Mouse (Mus musculus): Measurements from ENCODE around the gene Crispld2. TPM values are rescaled to one million over a fixed set of nuclear protein-coding genes. Genes with fewer than 3 reads are reported as not detected.

The Crispld2 gene
- polyA plus RNA-seq, 1 experiment from 2014 or later: 8.5 TPM

DNA sequence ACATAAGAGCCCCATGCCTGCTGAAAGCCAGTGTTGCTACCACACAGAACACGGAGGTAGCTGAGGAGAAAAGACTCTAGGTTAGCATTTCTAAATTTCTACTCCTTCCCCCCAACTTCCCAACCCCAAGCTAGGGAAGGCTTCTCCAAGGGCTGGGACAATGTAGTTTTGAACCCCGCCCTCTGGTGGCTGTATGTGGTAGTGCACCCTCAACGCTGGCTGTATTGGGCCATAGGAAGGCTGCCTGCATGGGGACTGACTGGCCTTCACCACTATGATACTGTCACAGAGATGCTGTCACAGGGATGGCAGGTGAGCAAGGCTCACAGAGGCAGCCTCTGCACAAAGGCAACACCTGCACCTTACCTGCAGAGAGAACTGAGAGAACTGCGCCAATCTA is 79.4 kb downstream of the Crispld2 start:
- Histone ChIP-seq H3K27me3 (peaks cover 3% of the 10 kb centered on the region; the same call in 1 of the 2 replicates), H3K4me2 (no peak overlapping the region), H3K36me3 (no peaks in the 10 kb centered on the region), H3K9ac (replicated peaks) (no peak overlapping the region), H3K4me3 (replicated peaks) (no peak overlapping the region), H3K27ac (no peak overlapping the region), H3K9me3 (no peaks in the 10 kb centered on the region), H3K4me1 (replicated peaks) (peaks cover 16% of the 10 kb centered on the region)
- peak; percentile 58; the same call in 1 of the 2 replicates for ATAC-seq (ENCODE audit: insufficient number of reproducible peaks, insufficient read depth, low FRiP score, low TSS enrichment, low read depth)
- WGBS: 26% methylated on average over 4 of the region's 4 CpGs

DNA sequence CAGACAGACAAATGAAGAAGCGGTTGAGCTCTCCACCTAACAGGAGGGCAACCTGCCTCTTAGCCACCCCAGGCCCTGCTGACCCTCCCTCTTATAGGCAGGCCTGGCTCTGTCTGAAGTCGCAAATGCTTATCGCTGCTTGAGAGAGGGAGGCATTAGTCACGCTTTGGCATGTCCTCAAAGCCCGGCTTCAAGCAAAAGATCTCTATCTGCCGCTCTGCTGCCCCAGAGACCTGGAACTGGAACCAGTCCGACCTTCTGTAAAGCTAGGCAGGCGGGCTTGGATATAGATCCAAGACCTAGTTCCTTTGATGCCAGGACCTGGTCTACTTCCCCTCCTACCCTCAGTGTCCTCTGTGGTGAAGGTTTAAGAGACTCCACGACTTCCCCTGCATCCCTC is 80.0 kb downstream of the Crispld2 start:
- H3K9ac ChIP-seq (replicated peaks): no peak overlapping the region
- no peaks in the 10 kb centered on the region for H3K36me3 ChIP-seq
- H3K4me2 ChIP-seq: no peak overlapping the region
- H3K27ac ChIP-seq: no peak overlapping the region
- H3K27me3 ChIP-seq: peaks cover 3% of the 10 kb centered on the region; the same call in 1 of the 2 replicates
- WGBS: 73% methylated on average over 9 of the region's 9 CpGs
- no peaks in the 10 kb centered on the region for H3K9me3 ChIP-seq
- ATAC-seq (ENCODE audit: insufficient number of reproducible peaks, insufficient read depth, low FRiP score, low TSS enrichment, low read depth): no peak
- H3K4me3 ChIP-seq (replicated peaks): no peak overlapping the region
- H3K4me1 ChIP-seq (replicated peaks): peaks cover 16% of the 10 kb centered on the region

DNA sequence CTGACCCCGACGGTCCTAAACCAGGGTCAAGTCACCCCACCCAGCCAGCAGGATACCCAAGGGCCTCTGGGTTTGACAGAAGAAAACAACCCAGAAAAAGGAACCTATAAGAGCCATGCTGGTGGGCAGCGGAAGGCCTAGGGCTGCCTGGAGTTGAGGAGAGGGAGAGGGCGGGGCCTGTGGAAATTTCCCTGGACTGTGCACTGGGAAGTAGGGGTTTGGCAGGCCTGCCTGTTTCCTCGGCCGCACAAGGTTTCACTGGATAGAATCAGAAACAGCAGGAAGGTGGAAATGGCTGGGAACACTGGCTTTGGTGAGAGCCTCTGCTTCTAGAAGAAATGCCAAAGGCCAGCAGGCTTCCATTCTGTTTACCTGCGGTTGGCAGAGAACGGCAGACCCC is 80.6 kb downstream of the Crispld2 start:
- H3K4me3 ChIP-seq (replicated peaks): no peak overlapping the region
- no peak overlapping the region for H3K9ac ChIP-seq (replicated peaks)
- H3K36me3 ChIP-seq: no peaks in the 10 kb centered on the region
- H3K4me2 ChIP-seq: no peak overlapping the region
- H3K27me3 ChIP-seq: peaks cover 3% of the 10 kb centered on the region; the same call in 1 of the 2 replicates
- no peaks in the 10 kb centered on the region for H3K9me3 ChIP-seq
- no peak for ATAC-seq (ENCODE audit: insufficient number of reproducible peaks, insufficient read depth, low FRiP score, low TSS enrichment, low read depth)
- H3K27ac ChIP-seq: peak overlapping the region; percentile 41; the same call in 1 of the 2 replicates
- peaks cover 13% of the 10 kb centered on the region for H3K4me1 ChIP-seq (replicated peaks)
- 74% methylated on average over 8 of the region's 8 CpGs for WGBS

DNA sequence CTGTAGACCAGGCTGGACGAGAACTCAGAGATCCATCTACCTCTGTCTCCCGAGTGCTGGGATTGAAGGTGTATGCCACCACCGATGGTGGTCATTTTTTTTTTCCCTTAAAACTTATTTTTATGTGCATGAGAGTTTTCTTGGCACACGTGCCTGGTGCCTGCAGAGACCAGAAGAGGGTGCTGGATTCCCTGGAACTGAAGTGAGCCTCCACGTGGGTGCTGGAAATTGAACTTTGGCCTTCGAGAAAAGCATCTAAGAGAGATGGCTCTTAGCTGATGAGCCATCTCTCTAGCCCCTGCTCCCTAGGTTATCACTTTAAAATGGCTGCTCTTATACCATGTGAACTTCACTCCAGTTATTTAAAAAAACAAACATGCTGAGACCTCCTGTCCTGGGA is 82.3 kb downstream of the Crispld2 start:
- Histone ChIP-seq H3K4me2 (no peak overlapping the region), H3K4me1 (replicated peaks) (peaks cover 5% of the 10 kb centered on the region; the same call in 1 of the 2 replicates), H3K9ac (replicated peaks) (no peak overlapping the region), H3K36me3 (no peaks in the 10 kb centered on the region), H3K9me3 (no peaks in the 10 kb centered on the region), H3K4me3 (replicated peaks) (no peak overlapping the region), H3K27ac (no peak overlapping the region), H3K27me3 (peaks cover 3% of the 10 kb centered on the region; the same call in 1 of the 2 replicates)
- no peak for ATAC-seq (ENCODE audit: insufficient number of reproducible peaks, insufficient read depth, low FRiP score, low TSS enrichment, low read depth)
- WGBS: 68% methylated on average over 6 of the region's 6 CpGs

DNA sequence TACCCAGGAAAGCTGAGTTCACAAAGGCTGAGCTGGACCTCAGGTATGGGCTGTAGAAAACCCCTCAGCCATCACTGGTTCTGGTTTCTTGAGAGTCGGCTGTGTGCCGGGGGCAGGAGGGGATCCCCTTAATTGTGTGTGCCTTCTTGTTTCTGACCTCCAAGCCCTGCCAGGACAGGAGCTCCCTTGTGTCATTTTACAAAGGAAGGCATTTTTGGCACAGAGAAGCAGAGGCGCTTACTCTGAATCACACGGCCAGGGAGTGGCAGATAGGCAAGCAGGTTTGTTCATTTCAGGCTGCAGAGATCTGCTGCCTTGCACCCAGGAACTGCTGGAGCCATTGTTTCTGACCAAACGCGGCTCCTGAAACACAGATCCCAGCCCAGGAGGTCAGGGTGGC is 83.1 kb downstream of the Crispld2 start:
- H3K4me3 ChIP-seq (replicated peaks): no peak overlapping the region
- no peak overlapping the region for H3K27ac ChIP-seq
- no peaks in the 10 kb centered on the region for H3K9me3 ChIP-seq
- peaks cover 6% of the 10 kb centered on the region; the same call in 1 of the 2 replicates for H3K36me3 ChIP-seq
- H3K27me3 ChIP-seq: peaks cover 3% of the 10 kb centered on the region; the same call in 1 of the 2 replicates
- H3K9ac ChIP-seq (replicated peaks): no peak overlapping the region
- no peak overlapping the region for H3K4me2 ChIP-seq
- WGBS: 72% methylated on average over 6 of the region's 6 CpGs
- no peak for ATAC-seq (ENCODE audit: insufficient number of reproducible peaks, insufficient read depth, low FRiP score, low TSS enrichment, low read depth)
- H3K4me1 ChIP-seq (replicated peaks): peaks cover 5% of the 10 kb centered on the region; the same call in 1 of the 2 replicates

DNA sequence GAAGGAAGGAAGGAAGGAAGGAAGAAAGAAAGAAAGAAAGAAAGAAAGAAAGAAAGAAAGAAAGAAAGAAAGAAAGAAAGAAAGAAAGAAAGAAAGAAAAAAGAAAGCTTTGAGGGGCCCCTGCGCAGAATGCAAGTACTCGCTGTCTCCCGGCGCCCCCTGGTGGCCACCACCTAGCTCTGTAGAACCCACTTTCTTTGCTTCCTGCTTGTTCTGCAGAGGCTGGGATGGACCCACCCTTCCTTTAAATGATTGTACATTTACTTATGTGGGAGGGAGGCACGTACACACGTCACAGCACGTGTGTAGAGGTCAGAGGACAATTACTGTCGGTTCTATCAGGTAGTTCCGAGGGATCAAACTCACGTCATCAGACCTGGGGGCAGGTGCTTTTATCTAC is 85.8 kb downstream of the Crispld2 start:
- H3K4me3 ChIP-seq (replicated peaks): no peak overlapping the region
- 18% methylated on average over 10 of the region's 10 CpGs for WGBS
- peaks cover 3% of the 10 kb centered on the region; the same call in 1 of the 2 replicates for H3K27me3 ChIP-seq
- H3K27ac ChIP-seq: no peak overlapping the region
- peaks cover 34% of the 10 kb centered on the region for H3K36me3 ChIP-seq
- no peaks in the 10 kb centered on the region for H3K9me3 ChIP-seq
- H3K9ac ChIP-seq (replicated peaks): no peak overlapping the region
- no peak for ATAC-seq (ENCODE audit: insufficient number of reproducible peaks, insufficient read depth, low FRiP score, low TSS enrichment, low read depth)
- peaks cover 2% of the 10 kb centered on the region for H3K4me1 ChIP-seq (replicated peaks)
- H3K4me2 ChIP-seq: no peak overlapping the region

DNA sequence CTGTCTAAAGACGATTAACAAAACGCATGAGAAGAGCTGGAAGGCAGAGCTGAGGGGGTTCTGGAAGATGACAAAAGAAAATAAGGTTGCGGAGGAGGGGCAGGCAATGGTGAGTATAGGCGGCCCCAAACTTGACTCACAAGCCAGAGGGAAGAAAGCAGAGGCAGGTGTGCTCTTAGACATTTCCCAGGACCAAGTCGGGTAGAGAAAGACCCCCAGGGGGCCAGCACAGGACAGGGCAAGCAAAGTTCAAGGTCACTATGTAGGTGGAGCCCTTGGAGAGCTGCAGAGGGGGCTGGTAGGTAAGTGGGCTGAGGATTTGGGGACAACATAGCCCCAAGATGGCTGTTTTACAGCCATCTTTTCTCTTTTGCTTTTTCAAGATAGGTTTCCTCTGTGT is 87.1 kb downstream of the Crispld2 start:
- Histone ChIP-seq H3K27ac (no peak overlapping the region), H3K4me3 (replicated peaks) (no peak overlapping the region), H3K9me3 (no peaks in the 10 kb centered on the region), H3K9ac (replicated peaks) (no peak overlapping the region), H3K36me3 (peaks cover 43% of the 10 kb centered on the region), H3K4me2 (no peak overlapping the region), H3K27me3 (peaks cover 3% of the 10 kb centered on the region; the same call in 1 of the 2 replicates), H3K4me1 (replicated peaks) (no peaks in the 10 kb centered on the region; the same call in 1 of the 2 replicates)
- WGBS: 65% methylated on average over 5 of the region's 5 CpGs
- ATAC-seq (ENCODE audit: insufficient number of reproducible peaks, insufficient read depth, low FRiP score, low TSS enrichment, low read depth): no peak

DNA sequence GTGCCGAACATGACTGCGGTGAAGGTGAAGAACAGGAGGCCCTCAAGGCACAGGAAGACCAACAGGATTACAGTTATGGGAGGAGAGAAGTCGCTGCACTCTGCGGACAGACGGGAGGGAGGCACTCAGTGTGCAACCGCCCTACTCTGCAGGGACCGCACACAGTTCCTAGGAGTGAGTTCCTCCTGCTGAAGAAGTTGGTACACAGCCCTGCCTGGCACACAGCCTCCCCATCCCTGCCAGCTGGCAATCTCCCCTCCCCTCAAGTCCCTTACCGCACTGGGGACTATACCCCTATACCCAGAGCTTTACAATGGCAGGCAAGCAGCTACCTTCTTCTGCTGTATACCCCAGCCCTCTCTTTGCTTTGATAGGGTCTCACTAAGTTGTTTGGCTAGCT is 91.0 kb downstream of the Crispld2 start:
- Histone ChIP-seq H3K27me3 (no peaks in the 10 kb centered on the region), H3K4me3 (replicated peaks) (no peak overlapping the region), H3K27ac (no peak overlapping the region), H3K4me2 (no peak overlapping the region), H3K36me3 (peaks cover 80% of the 10 kb centered on the region), H3K9me3 (no peaks in the 10 kb centered on the region), H3K4me1 (replicated peaks) (no peaks in the 10 kb centered on the region; the same call in 1 of the 2 replicates), H3K9ac (replicated peaks) (no peak overlapping the region)
- WGBS: 94% methylated on average over 8 of the region's 8 CpGs
- no peak for ATAC-seq (ENCODE audit: insufficient number of reproducible peaks, insufficient read depth, low FRiP score, low TSS enrichment, low read depth)

DNA sequence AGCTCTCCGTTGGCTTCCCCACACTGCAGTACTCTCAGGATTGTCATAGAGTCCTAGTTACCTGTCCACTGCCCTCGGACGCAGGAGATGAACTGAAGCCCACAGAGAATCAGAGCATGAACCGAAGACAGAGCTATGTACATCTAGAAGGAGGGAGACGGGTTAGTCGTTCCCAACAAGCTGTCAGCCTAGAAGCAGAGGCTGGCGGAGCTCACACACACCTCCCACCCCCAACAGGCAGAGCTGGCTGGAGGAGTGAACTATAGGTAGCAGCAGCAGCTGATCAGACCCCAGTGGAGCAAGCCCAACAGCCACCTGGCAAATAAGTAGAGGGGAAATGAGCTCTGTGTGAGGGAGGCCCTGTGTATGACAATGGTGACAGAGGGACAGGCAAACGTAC is 92.5 kb downstream of the Crispld2 start:
- Histone ChIP-seq H3K9me3 (no peaks in the 10 kb centered on the region), H3K27ac (no peak overlapping the region), H3K9ac (replicated peaks) (no peak overlapping the region), H3K4me3 (replicated peaks) (no peak overlapping the region), H3K36me3 (peaks cover 87% of the 10 kb centered on the region), H3K27me3 (no peaks in the 10 kb centered on the region), H3K4me2 (no peak overlapping the region), H3K4me1 (replicated peaks) (no peaks in the 10 kb centered on the region; the same call in 1 of the 2 replicates)
- no peak for ATAC-seq (ENCODE audit: insufficient number of reproducible peaks, insufficient read depth, low FRiP score, low TSS enrichment, low read depth)
- WGBS: 89% methylated on average over 8 of the region's 8 CpGs

DNA sequence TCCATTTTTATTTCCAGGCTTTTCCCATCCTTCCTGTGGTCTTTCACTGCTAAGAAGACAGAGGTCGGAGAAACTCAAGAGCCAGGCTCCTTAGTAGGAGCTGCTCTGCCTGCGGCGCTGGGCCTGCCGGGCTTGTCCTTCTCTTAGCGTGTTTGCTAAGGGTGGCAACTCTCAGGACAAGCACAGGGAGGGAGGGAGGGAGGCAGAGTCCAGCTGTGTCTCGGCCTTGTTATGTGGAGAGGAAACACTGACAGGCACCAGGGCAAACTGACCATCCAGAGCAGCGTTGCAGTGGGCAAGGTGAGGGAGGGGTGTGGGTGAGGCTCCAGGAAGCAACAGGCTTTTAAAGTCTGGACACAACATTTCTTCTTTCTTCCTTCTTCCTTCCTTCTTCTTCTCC is 97.3 kb downstream of the Crispld2 start:
- no peaks in the 10 kb centered on the region for H3K27me3 ChIP-seq
- ATAC-seq (ENCODE audit: insufficient number of reproducible peaks, insufficient read depth, low FRiP score, low TSS enrichment, low read depth): no peak
- no peaks in the 10 kb centered on the region for H3K9me3 ChIP-seq
- no peak overlapping the region for H3K4me2 ChIP-seq
- H3K9ac ChIP-seq (replicated peaks): no peak overlapping the region
- no peak overlapping the region for H3K4me3 ChIP-seq (replicated peaks)
- no peaks in the 10 kb centered on the region for H3K4me1 ChIP-seq (replicated peaks)
- 83% methylated on average over 7 of the region's 7 CpGs for WGBS
- no peak overlapping the region for H3K27ac ChIP-seq
- peaks cover 84% of the 10 kb centered on the region for H3K36me3 ChIP-seq

DNA sequence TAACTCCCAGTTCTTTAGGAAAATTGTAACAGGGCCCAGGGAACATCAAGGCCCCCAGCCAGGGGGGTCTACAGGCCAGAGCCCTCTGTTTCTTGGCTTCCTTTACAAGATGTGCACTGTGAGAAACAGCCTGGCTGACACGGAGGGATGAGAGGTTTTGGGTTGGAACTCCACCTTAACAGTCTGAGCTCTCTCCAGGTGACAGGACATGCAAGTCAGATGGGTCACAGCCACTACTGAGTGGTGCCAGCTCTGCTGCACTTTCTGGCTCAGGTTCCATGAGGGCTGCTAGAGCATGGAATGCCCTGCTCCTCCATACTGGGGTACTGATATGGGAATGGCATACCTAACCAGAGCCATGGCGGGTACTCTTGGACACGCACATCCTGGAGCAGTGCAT is 98.8 kb downstream of the Crispld2 start:
- Histone ChIP-seq H3K4me1 (replicated peaks) (no peaks in the 10 kb centered on the region), H3K36me3 (peaks cover 68% of the 10 kb centered on the region)

DNA sequence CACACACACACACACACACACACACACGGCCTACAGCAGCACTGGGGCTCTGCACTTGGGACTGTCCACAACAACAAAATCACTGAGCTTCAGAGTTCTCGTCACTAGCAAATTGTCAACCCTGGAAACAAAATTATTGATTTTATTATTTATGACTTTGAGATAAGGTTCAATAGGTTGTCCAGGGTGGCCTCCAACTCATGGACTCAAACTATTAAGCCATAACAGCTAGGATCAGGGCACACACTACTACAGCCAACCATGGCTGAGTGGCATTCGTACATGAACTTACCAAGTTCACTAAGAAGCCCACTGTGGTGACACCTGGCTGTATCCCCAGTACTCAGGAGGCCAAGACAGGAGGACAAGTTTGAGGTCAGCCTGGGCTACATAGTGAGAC is 100.9 kb downstream of the Crispld2 start:
- 90% methylated on average over 3 of the region's 3 CpGs for WGBS
- Histone ChIP-seq H3K36me3 (peaks cover 48% of the 10 kb centered on the region), H3K27ac (no peak overlapping the region), H3K27me3 (no peaks in the 10 kb centered on the region; the same call in 1 of the 2 replicates), H3K9me3 (no peaks in the 10 kb centered on the region), H3K4me2 (no peak overlapping the region), H3K4me3 (replicated peaks) (no peak overlapping the region), H3K4me1 (replicated peaks) (no peaks in the 10 kb centered on the region), H3K9ac (replicated peaks) (no peak overlapping the region)
- ATAC-seq (ENCODE audit: insufficient number of reproducible peaks, insufficient read depth, low FRiP score, low TSS enrichment, low read depth): no peak

More for the DNA sequence above, 98.8 kb downstream of the Crispld2 start:
- no peak for ATAC-seq (ENCODE audit: insufficient number of reproducible peaks, insufficient read depth, low FRiP score, low TSS enrichment, low read depth)
- WGBS: 95% methylated on average over 3 of the region's 3 CpGs
- H3K4me3 ChIP-seq (replicated peaks): no peak overlapping the region
- H3K9ac ChIP-seq (replicated peaks): no peak overlapping the region
- H3K9me3 ChIP-seq: no peaks in the 10 kb centered on the region
- H3K4me2 ChIP-seq: no peak overlapping the region
- H3K27me3 ChIP-seq: no peaks in the 10 kb centered on the region
- no peak overlapping the region for H3K27ac ChIP-seq
